Mouse (Mus musculus) layer of hippocampus, adult 8-10 months (tissue): ENCODE data around the gene Arid3a. TPM values are rescaled to one million over a fixed set of nuclear protein-coding genes. Genes with fewer than 3 reads are reported as not detected.
"Not testable (repeated sequence)": the region's sequence is repeated elsewhere in the genome, so short reads cannot be mapped to it uniquely, and the experiment has no call there.

Experiments used
- DNase-seq, 2 experiments: peaks; one replicate each; pipeline ENCODE4 v3.0.0; 2022; ENCODE audit warnings: low spot score in 2 of 2
- total RNA-seq, 4 experiments: library from RNA; stranded (reverse); gene quantifications; 2 replicates each; pipeline ENCODE4 v1.2.4; 2022

The Arid3a gene
- total RNA-seq: 10 to 100 TPM in 1 of 4 experiments, 1 to 10 TPM in 3; 6.6 to 11.8 (median 7.5) TPM

DNA sequence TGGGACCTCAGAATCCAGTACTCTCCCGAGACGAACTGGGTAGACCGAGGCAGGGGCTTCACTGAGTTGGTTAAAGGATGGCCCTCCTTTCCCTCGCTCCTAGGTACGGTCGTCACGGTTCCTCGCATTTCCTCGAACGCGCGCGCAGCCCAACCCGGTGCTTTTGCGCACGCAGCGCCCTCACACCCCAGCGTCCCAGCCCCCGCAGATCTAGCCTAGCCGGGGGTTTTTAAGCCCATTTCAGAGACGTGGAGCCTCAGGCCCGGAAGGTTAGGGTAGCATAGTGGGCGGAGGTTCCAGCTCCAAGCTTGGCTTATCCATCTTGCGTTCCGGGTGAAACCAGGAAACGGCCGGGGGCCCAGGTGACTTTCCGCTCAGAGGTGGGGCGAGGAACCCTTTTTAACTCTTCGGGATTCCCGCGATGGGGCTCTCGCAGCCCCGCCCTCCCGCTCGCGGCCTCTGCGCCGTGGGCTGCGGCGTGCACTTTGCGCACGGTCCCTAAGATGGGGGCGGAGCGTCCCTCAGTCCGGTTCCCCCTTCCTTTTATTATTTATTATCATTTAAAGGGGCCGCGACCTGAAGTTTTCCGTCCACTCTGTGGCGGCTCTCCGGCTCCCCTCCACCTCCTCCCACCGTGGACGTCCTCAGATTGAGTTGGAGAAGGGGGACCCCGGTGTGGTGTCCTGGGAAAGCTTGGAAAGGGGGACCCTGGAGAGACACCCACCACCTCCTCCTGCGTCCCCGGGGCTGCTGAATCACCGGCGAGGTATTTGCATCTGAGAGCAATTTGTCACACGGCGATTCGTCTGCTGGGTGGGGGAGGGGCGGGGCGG is at the start of gene Arid3a:
TSS of gene Arid3a (plus strand) at position 553 of the 833 bp plus-strand sequence.
- peak; percentile 77 to 80 for DNase-seq

- DNase-seq: no peak
These were observed 49.7 kb upstream of the Arid3a start for GRCm38 (mm10) chr10:79877174-79877573.

GRCm38 (mm10) chr10:79877757-79878156 is 49.1 kb upstream of the Arid3a start:
- DNase-seq: no peak

DNA sequence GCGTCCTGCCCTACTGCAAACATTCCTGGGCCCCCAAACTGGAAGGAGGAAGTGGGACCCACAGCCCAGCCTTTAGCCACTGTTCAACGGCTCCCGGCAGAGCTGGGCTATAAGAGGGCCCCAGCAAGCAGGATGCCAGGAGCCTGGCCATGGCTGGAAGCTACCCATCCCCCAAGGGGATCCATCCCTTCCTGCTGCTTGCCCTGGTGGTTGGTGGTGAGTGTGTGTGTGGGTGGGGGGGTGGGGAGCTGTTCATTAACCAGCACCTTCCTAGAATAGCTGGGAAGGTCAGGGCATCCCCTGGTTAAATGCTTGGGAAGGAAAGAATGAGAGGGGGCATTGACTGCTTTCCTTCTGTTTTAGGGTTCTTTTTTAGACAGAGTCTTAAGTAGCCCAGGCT is 47.3 kb upstream of the Arid3a start:
- no peak for DNase-seq

DNA sequence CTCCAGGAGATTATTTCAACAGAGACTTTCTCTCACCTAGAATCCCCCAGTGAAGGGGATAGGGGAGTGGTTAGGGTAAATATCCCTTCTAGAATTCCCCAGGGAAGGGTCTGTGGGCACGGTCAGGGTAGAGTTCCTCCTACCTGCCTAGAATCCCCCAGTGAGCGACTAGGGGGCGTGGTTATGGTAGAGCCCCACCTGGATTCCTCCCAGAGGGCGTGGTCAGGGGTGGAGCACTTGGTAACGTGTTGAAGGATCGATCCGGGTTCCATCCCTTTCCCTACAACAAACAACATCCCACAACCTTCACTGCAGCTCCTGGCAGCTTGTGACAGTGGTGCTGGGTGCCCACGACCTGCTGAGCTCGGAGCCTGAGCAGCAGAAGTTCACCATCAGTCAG is 46.1 kb upstream of the Arid3a start:
- DNase-seq: no peak

DNA sequence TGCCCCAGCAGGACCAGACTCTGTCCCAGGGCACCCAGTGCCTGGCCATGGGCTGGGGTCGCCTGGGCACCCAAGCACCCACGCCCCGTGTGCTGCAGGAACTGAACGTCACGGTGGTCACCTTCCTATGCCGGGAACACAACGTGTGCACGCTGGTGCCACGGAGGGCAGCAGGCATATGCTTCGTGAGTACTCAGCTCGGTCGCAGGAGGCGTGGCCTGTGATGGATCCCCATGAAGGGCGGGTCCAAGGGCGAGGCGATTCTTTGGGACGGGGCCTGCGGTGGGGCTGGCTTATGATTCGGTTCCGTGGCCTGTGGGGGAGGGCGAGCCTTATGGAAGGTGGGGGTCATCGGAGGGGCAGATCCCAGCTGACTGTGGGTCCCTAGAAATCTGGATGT is 44.9 kb upstream of the Arid3a start:
- DNase-seq: no peak

DNA sequence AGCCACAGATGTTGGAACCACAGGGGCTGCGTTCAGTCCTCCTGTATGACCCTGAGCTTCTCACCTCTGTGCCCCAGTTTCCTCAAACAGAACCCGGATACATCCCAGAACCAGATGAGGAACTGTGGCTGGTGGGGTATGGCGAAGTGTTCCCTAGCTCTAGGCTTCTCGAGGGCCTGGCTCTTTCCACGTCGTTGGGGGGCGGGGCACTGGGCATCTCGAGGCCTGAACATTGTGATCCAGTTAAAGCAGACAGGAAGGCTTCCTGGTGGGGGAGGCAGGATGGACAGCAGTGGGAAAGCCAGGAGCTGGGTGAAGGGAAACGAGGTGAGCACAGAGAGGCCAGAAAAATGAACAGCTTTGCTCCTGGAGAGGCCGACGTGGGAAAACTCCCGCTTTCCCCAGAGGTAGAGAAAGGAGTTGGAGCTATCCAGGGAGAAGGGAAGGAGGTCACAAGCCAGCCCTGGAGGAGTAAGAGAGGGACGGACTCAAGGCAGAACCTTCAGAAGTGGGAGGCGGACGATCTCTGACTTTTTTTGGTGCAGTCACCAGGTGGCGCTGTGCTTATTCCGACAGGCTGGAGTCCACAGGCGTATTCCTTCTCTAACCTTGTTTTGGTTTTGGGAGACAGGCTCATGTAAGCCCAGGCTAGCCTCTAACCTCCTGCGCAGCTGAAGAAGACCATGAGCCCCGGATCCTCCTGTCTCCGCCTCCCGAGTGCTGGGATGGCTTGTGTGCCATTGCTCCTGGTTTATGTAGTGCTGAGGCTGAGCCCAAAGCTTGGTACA is 43.4 kb upstream of the Arid3a start:
- peak in 1 of 2 experiments; percentile 80 for DNase-seq

GRCm38 (mm10) chr10:79884446-79884845 is 42.4 kb upstream of the Arid3a start:
- no peak for DNase-seq

GRCm38 (mm10) chr10:79884938-79885337 is 41.9 kb upstream of the Arid3a start:
- not testable (repeated sequence) for DNase-seq

DNA sequence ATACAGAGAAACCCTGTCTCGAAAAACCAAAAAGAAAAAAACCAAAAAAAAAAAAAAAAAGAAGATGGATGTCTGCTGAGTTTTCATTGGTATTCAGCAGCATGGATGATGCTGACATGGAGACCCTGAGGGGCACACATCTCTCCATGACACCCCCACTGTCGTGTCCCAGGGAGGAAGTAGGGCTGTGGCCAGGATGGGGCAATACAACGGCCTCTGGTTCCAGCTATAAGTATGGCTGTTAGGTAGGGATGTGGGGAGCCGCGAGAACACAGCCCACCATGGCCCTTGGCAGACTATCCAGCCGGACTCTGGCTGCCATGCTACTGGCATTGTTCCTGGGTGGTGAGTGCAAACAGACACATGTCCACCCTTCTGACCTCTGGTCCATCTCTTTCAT is 40.8 kb upstream of the Arid3a start, which contains the start of gene Elane:
TSS of gene Elane (plus strand) at position 194 of the 400 bp plus-strand sequence.
- DNase-seq: no peak

GRCm38 (mm10) chr10:79886611-79887010 is 40.2 kb upstream of the Arid3a start:
- no peak for DNase-seq

DNA sequence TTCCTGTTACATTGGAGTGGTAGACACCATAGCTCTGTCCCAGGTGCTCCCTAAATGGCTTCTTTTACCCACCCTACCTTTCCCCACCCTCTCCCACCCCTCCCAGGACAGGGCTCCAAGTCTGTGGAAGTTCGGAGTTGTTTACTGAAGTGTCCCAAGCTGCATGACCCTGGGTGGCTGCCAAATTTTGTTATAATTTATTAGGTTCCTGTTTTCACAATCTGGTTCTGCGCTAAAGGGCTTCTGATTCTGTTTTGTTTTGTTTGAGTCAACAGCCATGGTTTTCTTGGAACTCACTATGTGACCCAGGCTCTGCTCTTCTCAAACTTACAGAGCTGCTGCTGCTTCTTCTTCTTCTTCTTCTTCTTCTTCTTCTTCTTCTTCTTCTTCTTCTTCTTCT is 37.5 kb upstream of the Arid3a start:
- no peak for DNase-seq

GRCm38 (mm10) chr10:79890670-79891069 is 36.2 kb upstream of the Arid3a start, which contains the start of gene Cfd:
Cfd (plus strand) TSS chr10:79890853.
- no peak for DNase-seq

DNA sequence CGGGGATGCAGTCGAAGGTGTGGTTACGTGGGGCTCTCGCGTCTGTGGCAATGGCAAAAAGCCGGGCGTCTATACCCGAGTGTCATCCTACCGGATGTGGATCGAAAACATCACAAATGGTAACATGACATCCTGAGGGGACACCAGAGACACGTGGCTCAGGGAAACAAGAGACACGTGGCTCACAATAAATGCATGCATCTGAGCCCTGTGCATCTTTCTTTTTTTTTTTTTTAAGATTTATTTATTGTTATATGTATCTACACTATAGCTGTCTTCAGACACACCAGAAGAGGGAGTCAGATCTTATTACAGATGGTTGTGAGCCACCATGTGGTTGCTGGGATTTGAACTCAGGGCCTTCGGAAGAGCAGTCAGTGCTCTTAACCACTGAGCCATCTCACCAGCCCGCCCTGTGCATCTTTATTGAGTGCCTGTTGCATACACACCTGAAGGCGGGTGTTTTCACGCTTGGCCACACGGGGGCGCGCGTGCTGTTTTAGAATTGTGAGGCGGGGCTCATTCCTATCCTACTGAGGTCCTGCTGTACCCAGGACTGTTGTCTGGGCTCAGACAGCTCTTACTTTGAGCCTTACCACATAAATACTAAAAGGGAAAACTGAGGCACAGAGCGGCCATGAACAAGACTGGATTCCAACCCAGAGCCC is 34.3 kb upstream of the Arid3a start:
- DNase-seq: peak in 1 of 2 experiments; percentile 79

GRCm38 (mm10) chr10:79896306-79896705 is 30.5 kb upstream of the Arid3a start:
- no peak for DNase-seq

DNA sequence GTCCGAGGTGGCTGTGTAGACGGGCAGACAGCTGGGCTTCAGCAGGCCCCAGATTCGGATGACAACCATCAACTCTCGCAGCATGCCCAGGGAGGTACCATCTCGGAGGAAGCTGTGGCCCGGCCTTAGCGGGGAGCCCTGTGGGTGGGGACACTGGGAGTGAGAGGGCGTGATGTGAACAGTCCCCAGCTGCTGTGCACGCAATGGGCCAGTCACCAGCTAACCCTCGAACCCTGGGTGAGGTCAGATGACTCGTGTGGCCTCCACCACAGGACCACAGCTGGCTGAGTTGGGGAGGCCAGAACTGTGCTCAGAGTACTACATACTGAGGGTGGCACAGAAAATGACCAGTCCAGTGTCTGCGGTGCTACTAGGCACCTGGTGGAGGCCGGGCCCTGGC is 30.0 kb upstream of the Arid3a start:
- DNase-seq: no peak

GRCm38 (mm10) chr10:79897316-79898245 is 29.3 kb upstream of the Arid3a start:
- DNase-seq: no peak

GRCm38 (mm10) chr10:79900951-79901410 is 25.9 kb upstream of the Arid3a start:
- peak; percentile 82 to 88 for DNase-seq

GRCm38 (mm10) chr10:79906712-79907111 is 20.1 kb upstream of the Arid3a start:
- no peak for DNase-seq

DNA sequence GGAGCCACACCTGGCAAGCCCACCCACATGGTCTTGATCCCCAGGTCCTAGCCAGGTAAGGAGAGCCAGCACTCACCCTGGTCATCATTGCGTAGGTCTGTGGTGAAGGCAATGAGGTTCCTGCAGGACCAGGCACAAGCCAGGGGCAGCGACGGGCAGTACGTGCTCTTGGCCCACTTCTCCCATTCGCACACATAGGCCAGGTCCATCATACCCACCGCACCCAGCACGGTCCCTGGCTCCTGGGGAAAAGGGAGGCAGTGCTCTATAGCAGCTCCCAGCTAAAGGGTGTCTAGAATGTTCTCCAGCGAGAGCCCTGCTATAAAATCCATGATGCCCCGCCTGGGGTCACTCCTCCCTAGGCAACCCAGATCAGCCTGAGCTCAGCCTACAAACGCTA is 19.4 kb upstream of the Arid3a start:
- DNase-seq: no peak
